Mouse (Mus musculus): ENCODE data around the gene Optc.

Gene Optc

DNA sequence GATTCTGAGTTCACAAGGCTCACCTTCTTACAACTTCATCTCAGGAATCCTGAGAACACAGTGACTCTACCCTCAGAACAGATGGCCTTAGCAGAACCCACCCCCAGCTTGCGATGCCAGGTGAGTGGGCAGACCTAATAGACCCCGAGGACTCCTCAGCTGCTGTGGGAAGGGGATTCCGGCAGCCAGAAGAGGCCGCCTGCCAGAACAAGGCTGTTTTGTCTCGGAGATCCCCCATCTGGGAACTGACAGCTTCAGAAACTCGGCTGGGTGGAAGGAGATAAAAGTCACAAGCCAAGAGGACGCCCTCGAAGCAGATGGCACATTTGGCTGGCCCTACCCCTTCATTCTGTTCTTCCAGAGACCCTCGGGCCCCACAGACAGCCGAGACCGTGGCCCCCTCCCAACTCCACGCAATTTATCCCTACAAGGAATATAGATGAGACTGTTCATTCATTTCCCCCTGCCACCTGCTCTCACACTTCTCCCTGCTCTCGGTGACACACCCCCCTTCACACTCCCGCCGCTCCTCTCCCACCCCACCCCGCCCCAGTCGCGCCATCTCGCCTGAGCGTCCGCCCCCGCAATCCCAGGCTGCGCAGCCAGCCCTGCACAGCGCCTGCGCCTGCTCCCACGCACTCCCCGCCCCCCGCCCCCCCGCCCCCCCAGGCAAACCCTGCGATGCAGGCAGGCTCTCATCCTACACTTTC is at the start of gene Optc:
TSS of gene Optc (minus strand) at position 51 of the 710 bp plus-strand sequence.
- no peak for DNase-seq (ENCODE audit: low spot score in 2 of 2)

DNA sequence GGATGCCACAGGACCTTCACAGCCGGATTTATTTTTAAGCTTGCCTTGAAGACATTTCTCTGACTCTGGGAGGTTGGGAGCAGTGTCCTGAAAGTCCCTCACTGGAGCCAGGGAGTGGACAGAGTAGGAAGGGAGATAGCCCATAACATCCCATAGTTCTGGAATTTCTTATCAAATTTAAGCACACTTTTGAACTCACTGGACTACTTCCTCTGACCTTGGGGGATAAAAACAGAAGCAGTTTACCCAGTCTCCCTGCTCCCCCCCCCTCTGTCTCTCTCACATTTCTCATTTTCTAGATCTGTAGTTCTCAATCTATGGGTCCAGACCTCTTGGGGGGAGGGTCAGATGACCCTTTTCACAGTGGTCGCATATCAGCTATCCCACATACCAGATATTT is 46.2 kb upstream of the Optc start:
- no peak for DNase-seq (ENCODE audit: low spot score in 2 of 2)

DNA sequence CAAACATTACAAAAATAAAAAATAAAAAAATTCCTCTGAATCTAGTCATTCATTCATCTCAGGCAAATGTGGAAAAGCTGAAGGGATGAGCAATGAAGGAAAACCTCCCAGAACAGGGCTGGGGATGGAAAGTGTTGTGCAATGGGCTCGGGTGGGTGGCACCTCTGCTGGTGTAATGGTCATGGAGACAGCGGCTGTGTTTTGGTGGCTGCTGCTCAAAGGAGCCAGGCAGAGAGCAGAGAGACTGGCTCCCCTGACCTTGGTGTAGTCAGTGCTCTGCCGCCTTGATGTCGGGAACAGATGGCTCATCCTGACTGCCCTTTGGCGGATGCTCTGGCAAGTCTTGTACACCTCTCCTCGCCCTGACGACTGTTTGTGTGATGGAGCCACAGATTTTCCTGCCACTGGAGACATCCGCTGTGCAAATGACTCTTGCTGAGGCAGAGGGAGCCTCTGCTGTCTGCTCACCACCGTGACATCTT is 45.5 kb upstream of the Optc start:
- DNase-seq (ENCODE audit: low spot score in 2 of 2): no peak

DNA sequence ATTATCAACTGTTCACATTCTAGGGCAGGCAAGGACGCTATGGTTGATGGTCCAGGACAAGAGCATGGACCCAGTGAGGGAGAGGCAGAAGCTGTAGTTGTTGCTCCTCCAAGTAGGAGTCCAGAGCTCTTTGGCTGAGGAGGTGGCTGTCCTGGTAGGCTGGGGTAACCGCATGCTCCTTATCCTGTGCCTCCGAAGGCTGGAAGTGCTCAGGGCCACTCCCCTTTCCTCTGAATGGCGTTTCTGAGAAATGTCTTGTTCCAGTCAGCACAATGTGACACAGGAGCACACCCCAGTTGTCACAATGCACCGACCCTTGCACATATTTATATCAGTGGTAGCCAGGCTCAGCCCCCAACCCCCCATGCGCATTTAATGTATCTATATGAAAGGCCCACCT is 43.8 kb upstream of the Optc start:
- no peak for DNase-seq (ENCODE audit: low spot score in 2 of 2)

DNA sequence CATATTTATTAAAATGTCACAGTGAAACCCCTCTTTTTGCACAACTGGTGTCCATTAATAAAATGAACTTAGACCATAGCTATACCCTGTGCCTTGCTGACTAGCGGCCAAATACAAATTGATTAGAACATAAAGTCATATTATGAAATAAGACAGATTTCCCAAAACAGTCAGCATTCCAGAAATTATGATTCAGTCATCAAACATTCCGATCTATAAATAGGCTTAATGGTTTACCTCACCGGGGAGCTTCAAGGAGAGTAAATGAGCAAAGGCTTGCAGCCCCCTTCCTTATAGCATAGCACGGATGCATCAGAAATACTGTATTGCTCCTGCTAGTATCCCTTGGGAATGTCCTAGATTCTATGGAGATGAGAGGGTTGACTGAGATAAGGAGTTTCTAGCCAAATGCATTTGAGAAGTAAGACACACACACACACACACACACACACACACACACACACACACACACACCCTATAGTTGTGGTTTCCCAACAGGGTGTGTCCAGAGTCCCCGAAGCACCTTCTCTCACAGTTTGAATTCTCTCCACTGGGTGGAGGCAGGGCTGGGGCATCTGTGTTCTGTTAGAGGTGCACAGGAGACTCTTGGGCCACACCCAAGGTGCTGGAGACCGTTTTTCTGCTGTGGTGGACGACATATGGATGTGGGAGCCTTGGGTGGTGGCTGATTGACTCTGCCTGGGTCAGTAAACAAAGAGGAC is 42.4 kb upstream of the Optc start:
- DNase-seq (ENCODE audit: low spot score in 2 of 2): no peak

DNA sequence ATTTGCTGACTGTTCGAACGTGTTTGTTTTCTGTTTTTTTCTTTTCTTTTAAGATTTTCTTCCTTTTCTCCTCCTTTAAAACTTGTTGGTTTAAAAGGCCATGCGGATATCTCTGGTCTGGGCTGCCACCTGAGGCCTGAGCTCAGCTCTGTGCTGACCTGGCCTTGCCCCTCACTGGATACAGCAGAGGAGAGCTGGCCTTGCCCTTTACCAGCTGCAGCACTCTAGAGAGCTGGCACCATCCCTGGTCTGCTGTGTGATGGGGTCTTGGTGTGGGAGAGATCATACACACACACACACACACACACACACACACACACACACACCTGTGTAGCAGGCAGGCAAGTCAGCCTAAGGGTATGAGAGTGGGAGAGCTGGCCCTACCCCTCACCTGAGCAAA is 37.3 kb upstream of the Optc start:
- DNase-seq (ENCODE audit: low spot score in 2 of 2): no peak

DNA sequence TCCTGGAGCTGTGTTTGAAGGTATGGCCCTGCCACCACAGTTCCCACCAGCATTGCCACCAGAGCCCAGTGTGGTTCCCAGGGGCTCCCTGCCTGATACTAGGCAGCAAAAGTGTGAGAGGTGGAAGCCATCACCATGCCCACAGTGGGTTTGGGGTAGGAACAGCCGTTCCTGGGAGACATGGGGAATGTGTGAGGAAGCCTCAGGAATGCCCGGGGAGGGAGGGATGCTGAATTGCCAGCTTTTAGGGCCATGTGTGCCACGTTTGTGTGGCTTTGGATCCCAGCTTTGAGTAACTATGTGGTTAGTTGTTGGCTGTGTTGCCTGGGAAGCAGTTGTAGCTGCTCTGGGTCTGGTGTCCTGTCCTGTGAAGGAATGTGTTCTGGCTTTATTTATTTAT is 34.1 kb upstream of the Optc start:
- no peak for DNase-seq (ENCODE audit: low spot score in 2 of 2)

DNA sequence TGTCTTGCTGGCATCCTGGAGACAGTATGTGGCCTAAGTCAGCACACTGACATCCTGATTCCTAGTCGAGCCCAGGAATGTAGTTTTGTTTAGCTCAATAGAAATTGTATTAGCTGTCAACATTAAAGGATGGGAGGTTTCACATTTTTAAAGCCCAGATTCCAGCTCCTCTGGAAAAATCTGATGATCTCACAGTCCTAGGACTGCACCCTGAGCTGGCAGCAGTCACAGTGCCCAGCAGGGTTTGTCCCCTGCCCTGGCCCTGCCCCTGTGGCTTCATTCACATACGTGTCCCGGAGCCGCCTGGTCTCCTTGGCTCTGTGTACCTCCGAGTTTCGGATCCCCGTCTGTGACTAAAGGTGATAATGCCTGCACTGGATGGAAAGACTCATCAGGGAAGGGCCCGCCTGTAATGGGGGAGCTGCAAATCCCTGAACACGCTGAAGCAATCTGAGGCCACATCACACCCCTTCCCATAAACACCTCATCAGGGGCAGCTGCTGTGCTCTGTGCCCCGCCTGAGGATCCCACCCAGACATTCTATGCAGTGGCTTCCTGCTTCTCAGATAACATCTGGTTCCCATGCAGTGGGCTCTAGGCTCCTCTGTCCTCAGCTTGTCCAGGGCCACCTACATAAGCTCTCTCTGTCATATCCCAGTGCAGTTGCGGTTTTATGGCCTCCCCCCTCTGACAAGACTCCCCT is 33.5 kb upstream of the Optc start:
- DNase-seq (ENCODE audit: low spot score in 2 of 2): no peak

DNA sequence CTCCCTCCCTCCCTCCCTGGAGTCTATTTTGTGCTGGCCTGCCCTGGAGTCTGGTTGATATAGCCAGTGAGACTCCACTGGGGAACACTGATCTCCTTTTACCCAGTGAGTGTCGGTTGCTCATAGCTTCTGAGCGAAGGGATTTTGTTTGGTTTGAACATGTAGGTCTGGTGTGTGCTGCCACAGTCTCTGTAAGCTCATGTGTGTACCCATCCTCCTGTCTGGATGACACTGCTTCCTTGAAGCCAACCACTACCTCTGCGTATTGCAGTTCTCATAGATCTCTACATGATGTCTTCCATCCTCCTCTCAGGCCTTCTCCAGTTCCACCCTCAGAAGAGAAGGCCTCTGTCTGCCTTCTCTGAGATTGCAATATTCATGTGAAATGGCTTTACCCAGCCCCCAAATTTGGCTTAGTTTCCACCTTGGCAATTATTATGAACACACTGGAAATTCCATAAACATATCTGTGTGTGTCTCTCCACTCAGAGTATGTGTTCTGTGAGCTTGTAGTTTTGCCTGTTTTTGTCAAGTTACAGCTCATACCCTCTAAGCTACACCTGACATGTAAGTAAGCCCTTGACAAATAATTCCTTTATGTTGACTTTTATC is 32.8 kb upstream of the Optc start:
- no peak for DNase-seq (ENCODE audit: low spot score in 2 of 2)

DNA sequence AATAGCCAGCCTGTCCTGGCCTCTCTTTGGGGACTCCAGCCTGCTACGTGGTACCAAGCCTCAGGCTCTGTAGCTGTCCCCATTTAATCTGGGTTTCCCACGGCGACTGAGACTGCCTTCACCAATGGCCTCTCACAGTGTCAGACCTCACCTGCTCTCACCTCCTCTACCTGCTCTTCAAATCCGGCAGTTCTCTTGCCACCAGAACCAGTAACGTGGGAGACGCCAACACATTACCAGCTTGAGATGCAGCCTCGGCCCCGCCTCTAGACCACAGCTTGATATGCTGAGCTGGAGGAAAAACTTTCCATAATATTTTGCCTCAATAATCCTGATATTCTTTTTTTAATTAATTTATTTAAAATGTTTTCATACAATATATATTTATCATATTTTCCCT is 31.9 kb upstream of the Optc start:
- no peak for DNase-seq (ENCODE audit: low spot score in 2 of 2)

DNA sequence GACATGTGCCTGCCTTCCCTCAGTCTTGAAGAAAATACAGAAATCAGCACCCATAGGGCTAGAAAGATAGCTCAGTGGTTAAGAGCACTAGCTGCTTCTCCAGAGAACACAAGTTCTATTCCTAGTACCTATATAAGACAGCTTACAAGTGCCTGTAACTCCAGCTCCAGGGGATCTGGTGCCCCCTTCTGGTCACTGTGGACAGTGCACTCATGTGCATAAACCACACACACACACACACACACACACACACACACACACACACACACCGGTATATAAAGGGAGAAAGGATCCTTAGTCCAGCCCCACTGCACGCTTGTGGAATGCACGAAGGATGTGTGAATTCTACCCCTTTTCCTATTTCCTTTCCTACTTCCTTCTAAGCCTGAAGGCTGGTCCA is 28.4 kb upstream of the Optc start:
- no peak for DNase-seq (ENCODE audit: low spot score in 2 of 2)

DNA sequence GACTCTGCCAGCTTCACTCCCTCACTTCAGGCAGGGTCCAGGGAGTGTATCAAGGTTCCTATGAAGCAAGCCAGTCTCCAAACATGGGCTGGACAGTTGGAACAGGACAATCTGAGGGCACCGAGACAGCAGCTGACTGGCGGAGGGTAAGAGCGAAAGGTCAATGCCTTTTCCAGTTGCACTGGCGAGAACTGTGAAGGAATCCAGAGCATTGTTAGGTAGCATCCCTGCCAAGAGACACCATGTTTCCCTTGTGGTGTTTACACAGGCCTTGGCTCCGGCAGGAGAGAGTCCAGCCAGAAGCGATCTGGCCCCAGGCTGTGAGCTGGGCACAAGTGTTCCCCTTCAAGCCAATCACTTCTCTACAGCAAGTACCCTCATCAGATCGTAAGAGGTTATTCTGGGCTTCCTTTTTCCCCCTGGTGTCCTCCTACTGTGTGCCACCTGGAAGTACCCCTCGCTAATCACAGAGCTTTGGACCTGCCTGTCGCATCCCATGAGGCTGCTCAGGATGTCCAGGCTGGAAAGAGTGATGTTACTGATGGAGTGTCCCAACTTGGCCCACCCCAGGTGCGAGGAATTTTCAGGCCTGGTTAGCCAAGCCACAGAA is 26.7 kb upstream of the Optc start:
- DNase-seq (ENCODE audit: low spot score in 2 of 2): no peak

DNA sequence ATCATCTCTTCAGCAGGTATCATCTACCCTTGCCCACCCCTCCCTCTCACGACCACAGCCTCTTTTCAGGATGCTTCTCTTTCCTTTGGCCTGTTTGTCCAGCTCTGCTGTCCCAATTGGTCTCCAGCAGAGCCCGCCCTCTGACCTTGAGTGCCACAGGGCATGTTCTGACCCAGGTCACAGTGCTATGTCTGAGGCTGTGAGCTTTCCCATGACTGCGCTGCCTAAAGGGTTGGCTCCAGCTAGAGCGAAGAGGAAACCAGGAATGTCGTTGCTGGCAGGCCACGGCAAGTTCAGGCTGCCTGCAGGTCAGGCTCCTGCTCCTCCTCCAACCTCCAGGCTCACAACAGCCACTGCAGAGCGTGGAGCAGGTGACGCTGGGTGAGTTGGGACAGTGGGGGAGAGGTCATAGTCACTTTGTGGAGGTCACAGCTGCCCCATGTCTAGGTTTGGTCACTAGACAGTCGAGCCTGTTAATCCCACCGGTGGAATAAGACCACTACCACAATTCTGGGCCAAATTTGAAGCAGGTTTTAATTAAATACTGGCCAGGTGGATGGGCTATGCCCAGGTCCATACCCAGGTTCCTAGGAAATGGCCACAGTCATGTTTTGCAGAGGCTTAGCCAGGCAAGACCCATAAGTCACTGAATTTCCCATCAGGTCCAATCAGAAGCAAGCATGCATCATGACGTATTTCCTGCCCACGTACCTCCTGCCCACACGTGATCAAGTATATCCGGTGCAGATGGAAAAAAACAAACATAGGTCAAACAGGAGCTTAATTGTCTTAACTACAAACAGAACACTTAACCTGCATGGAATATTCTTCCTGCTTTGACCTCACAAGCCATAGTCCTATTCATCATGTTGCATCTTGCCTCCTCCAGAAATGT is 25.7 kb upstream of the Optc start:
- no peak for DNase-seq (ENCODE audit: low spot score in 2 of 2)

DNA sequence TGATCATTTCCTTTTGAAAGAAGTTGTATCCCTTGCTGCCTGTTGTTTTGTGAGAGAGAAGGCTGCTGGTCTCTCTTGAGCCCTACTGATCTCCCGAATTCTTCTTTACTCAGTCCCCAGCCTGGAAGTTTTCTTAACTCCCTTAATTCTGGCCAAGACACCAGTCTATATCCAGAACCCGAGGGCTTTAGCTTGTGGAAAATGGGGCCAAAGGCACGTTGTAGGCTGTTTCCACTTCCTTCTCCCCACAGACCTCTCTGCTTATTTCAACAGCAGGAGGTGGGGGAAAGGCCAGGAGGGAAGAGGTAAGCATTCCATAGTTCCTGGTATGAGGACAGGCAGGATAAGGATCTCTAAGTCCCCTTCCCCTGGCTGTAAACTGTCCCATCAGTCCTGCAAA is 22.2 kb upstream of the Optc start:
- DNase-seq (ENCODE audit: low spot score in 2 of 2): no peak

DNA sequence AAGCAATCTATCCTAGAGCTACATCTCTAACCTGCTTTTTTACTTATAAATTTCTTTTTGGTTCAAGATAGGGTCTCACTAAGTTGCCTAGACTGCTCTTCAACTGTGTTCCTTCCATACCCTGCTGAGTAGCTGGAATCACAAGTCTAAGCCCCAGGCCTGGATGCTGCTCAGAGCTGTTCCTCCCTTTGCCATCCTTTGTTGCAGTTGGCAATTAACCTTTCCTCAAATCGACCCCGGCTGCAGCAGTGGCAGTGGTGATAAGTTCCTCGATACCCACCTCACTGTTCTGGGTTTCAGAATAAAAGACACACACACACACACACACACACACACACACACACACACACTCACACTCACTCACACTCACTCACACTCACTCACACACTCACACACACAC is 17.4 kb upstream of the Optc start:
- DNase-seq (ENCODE audit: low spot score in 2 of 2): no peak

DNA sequence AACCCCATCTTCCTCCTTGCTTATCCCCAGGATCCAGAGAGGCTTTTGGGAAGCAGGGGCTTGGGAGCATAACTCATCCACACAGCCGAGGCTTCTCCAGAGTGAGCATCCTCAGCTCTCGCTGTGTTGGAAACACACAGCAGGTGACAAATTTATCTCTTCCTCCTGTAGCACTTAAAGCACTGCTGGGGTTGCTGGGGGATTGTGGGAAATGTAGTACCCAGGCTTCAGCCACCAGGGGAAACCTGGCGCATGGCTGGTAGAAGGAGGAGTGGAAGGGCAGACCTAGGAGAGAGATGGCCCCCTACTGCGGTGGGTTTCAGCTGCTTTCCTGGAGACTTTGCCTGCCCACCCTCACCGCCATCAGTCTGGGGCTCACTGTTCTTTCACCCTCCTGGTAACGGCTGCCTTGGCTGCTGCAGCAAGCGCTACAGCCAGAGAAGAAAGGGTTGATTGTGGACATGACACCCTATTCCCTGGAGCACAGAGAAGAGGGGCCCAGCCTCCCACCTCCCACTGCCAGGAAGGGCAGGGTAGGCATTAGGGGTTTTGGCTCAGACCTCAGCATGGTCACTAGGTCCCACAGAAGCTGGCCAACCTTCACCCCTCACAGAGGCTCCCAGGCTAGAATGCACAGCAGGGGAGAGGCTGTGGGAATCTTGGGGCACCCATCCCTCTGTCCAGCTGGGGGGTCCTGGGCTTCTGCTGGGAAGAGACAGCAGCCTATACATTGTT is 16.5 kb upstream of the Optc start:
- DNase-seq (ENCODE audit: low spot score in 2 of 2): no peak

DNA sequence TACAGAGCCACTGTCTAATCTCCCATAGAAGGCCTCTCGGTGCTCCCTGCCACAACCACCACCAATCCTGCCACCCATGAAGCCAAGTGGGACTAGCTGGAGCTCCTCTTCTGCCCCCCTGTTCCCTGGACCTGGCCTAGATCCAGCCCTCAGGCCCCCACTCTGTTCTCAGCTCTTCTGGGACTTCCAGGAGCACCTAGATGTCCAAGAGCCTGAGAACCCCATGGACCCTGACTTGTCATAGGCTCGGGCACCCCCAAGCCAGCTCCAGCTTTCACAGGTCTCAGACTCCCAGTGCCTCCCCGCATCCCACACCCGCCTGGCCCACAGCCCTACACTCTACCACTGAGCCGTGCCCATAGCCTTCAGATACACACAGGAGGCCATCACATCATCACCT is 15.3 kb upstream of the Optc start:
- no peak for DNase-seq (ENCODE audit: low spot score in 2 of 2)

DNA sequence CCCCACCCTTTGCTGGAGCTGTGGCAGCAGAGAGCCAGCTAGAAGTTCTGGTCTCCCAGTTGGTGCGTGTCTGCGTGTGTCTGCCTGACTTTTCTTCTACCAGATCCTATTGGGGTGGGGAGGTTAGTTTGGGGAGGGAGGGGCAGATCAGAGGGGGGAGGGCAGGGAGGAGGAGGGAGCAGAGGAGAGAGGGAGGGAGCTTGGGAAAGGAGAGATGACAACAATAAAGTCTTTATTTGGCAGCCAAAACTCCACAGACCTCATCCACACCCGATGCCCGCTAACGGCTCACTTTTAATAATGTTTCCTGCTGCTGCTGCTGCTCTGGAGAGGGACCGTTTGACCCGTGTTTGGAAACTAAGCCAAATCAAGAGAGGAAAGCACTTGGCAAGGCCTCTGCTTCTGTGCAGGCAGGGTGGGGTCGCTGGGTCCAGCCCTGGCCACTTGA is 13.5 kb upstream of the Optc start, which contains the start of gene Prelp:
TSS of gene Prelp (minus strand) at position 111 of the 448 bp plus-strand sequence.
- DNase-seq (ENCODE audit: low spot score in 2 of 2): no peak

DNA sequence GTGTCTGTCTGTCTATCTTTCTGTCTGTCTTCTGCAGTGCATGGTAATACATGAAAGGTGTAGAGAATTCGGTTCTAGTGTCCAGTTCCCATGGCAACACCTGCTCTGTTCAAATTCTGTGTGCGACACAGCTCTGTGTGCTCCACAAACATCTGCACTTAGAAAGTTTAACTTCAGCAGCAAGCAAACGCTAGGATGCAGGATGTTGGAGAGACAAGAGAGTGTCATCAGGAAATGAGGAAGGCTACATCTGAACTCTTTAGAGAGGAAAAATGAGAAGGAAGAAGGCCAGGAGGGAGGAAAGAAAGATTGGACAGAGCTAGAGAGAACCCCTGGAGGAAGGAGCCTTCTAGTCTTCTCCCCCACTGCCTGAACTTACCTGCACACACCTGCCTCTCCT is 13.1 kb upstream of the Optc start:
- DNase-seq (ENCODE audit: low spot score in 2 of 2): no peak

DNA sequence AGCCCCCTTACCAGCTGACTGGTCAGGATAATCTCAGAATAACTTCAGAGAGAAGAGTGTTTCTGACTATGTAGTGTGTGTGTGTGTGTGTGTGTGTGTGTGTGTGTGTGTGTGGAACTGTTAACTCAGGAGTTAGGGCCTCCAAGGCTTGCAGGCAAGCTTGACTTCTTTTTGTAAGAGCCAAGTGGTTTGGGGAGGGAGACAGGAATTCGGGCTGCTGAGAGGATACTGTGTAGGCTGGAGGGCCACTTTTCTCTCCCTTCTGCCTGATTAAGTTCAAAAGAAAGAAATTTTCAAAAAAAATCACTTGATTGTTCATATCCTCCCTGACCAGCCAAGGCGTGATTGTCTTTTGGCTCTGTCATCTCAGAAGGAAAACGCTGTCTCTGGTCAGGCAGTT is 12.6 kb upstream of the Optc start:
- no peak for DNase-seq (ENCODE audit: low spot score in 2 of 2)

Data from natural killer cell, adult 2 months (primary cell).